Mouse (Mus musculus) olfactory bulb, adult 2 months (tissue): Measurements from ENCODE around the gene Vmac. TPM values are rescaled to one million over a fixed set of nuclear protein-coding genes. Genes with fewer than 3 reads are reported as not detected.

Source experiments
- H3K27ac ChIP-seq: fragments of 200-500 bp; 2 replicates; pipeline ENCODE4 v1.5.1; 2012; ENCODE audit warnings: low read depth, low read length; ENCODE audit not compliant: insufficient read depth
- H3K4me1 ChIP-seq: fragments of 200-500 bp; 2 replicates; pipeline ENCODE4 v1.6.1; 2012; ENCODE audit warnings: low read length; ENCODE audit not compliant: control insufficient read depth, insufficient read depth
- H3K4me3 ChIP-seq: fragments of 200-500 bp; 2 replicates; pipeline ENCODE4 v1.5.1; 2012; ENCODE audit warnings: mild to moderate bottlenecking, low read depth, low read length, moderate library complexity; ENCODE audit not compliant: insufficient read depth
- CTCF ChIP-seq: fragments of 200-500 bp; IDR thresholded peaks from 2 replicates; pipeline ENCODE4 v1.5.1; 2012; ENCODE audit warnings: low read depth, mild to moderate bottlenecking, low read length, moderate library complexity; ENCODE audit not compliant: insufficient read depth
- POLR2A ChIP-seq: fragments of 200-500 bp; IDR thresholded peaks from 2 replicates; pipeline ENCODE4 v1.6.1; 2012; ENCODE audit warnings: mild to moderate bottlenecking, low read depth, low read length, moderate library complexity; ENCODE audit not compliant: insufficient read depth
- WGBS: fragments of 180-500 bp; shearing (Covaris S2); methylation state at CpG from one replicate; pipeline ENCODE4 v1.1.7; 2018; 5-methylcytosine and 5-hydroxymethylcytosine counted together
- polyA plus RNA-seq: library from polyadenylated mRNA; stranded (reverse); fragments of >200 nt; gene quantifications from 2 replicates; pipeline ENCODE4 v1.2.4, GENCODE M21; 2012; ENCODE audit warnings: low replicate concordance; ENCODE audit not compliant: missing spikeins, insufficient read depth, insufficient read length

Vmac gene
- polyA plus RNA-seq, 1 experiment: not detected

DNA sequence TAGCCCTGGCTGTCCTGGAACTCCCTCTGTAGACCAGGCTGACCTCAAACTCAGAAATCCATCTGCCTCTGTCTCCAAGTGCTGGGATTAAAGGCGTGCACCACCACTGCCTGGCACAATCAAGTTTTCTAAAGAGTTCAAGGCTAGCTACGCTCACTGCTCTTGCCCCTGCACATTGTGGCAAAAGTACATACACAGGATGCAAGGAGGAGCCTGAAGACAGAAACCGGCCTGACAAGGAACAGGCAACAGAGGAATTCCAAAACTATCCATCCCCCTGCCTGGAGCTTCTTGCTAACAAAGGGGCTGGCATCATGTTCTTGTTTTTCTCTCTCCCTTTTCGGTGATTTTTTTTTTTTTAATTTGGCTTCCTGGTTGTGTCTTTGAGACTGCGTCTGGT lies 26.4 kb upstream of the Vmac start:
- WGBS: 57% methylated on average over 5 of the region's 5 CpGs
- TF ChIP-seq CTCF (no peak), POLR2A (no peak)
- Histone ChIP-seq H3K4me3 (no peak overlapping the region), H3K27ac (no peak overlapping the region), H3K4me1 (no peaks in the 10 kb centered on the region)

- H3K4me3 ChIP-seq: no peak overlapping the region
- no peak overlapping the region for H3K27ac ChIP-seq
- WGBS: 89% methylated on average over 17 of the region's 17 CpGs
- H3K4me1 ChIP-seq: no peaks in the 10 kb centered on the region
- no peak for TF ChIP-seq CTCF
- TF ChIP-seq POLR2A: no peak
These were observed 23.0 kb upstream of the Vmac start for GRCm38 (mm10) chr17:56740788-56741160.

GRCm38 (mm10) chr17:56740118-56740787 lies 22.4 kb upstream of the Vmac start:
- H3K4me1 ChIP-seq: no peaks in the 10 kb centered on the region
- 81% methylated on average over 17 of the region's 17 CpGs for WGBS
- H3K27ac ChIP-seq: no peak overlapping the region
- H3K4me3 ChIP-seq: no peak overlapping the region
- TF ChIP-seq CTCF (no peak), POLR2A (no peak)

- H3K4me1 ChIP-seq: no peaks in the 10 kb centered on the region
- WGBS: 84% methylated on average over 10 of the region's 10 CpGs
- no peak overlapping the region for H3K4me3 ChIP-seq
- H3K27ac ChIP-seq: no peak overlapping the region
- TF ChIP-seq POLR2A (no peak), CTCF (no peak)
These were observed 20.4 kb upstream of the Vmac start for GRCm38 (mm10) chr17:56738221-56738620.

DNA sequence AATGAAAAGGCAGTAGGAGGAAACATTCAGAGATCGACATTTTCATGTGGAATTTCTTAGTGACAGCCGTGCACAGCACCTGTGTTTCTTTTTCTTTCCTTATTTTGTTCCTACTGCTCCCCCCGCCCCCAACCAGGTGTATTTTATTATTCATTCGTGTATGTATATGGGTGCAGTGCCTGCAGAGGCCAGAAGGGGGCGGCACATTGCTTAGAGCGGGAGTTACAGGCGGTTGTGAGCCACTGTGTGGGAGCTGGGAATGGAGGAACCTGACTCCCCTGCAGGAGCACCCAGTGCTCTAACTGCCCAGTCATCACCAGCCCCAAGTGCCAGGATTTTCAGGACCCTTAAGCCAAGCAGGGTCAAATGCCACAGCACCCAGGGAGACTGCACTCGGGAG lies 18.7 kb upstream of the Vmac start:
- TF ChIP-seq POLR2A (no peak), CTCF (no peak)
- H3K4me1 ChIP-seq: no peaks in the 10 kb centered on the region
- WGBS: 45% methylated on average over 8 of the region's 8 CpGs
- H3K27ac ChIP-seq: no peak overlapping the region
- H3K4me3 ChIP-seq: no peak overlapping the region

GRCm38 (mm10) chr17:56729656-56730055 lies 11.8 kb upstream of the Vmac start:
- Histone ChIP-seq H3K27ac (no peak overlapping the region), H3K4me3 (no peak overlapping the region), H3K4me1 (peaks cover 27% of the 10 kb centered on the region)
- 21% methylated on average over 2 of the region's 2 CpGs for WGBS
- TF ChIP-seq CTCF: no peak
- TF ChIP-seq POLR2A: no peak

- H3K4me3 ChIP-seq: no peak overlapping the region
- WGBS: 28% methylated on average over 6 of the region's 6 CpGs
- no peak for TF ChIP-seq POLR2A
- no peak for TF ChIP-seq CTCF
- no peak overlapping the region for H3K27ac ChIP-seq
- H3K4me1 ChIP-seq: peaks cover 27% of the 10 kb centered on the region
These were observed 11.3 kb upstream of the Vmac start for GRCm38 (mm10) chr17:56729151-56729550.

GRCm38 (mm10) chr17:56728117-56728516 lies 10.3 kb upstream of the Vmac start:
- peaks cover 28% of the 10 kb centered on the region for H3K4me1 ChIP-seq
- WGBS: 7% methylated on average over 12 of the region's 12 CpGs
- no peak for TF ChIP-seq CTCF
- TF ChIP-seq POLR2A: no peak
- no peak overlapping the region for H3K4me3 ChIP-seq
- H3K27ac ChIP-seq: no peak overlapping the region

- TF ChIP-seq POLR2A: no peak
- no peak for TF ChIP-seq CTCF
- Histone ChIP-seq H3K4me3 (no peak overlapping the region), H3K27ac (no peak overlapping the region), H3K4me1 (peaks cover 31% of the 10 kb centered on the region)
- WGBS: 21% methylated on average over 12 of the region's 12 CpGs
These were observed 9.8 kb upstream of the Vmac start for GRCm38 (mm10) chr17:56727659-56728058.
